Mouse (Mus musculus) heart, postnatal 4 days (tissue): ENCODE data around the gene Tbc1d30. TPM values are rescaled to one million over a fixed set of nuclear protein-coding genes. Genes with fewer than 3 reads are reported as not detected.

Experiments
- DNase-seq: peaks from one replicate; pipeline ENCODE4 v3.0.0; 2021
- total RNA-seq, 2 experiments: library from RNA; stranded (reverse); gene quantifications; 2 replicates each; pipeline ENCODE4 v1.2.3; 2021

Gene Tbc1d30
- total RNA-seq, 2 experiments from 2014 or later: 3.7 to 4.9 TPM

DNA sequence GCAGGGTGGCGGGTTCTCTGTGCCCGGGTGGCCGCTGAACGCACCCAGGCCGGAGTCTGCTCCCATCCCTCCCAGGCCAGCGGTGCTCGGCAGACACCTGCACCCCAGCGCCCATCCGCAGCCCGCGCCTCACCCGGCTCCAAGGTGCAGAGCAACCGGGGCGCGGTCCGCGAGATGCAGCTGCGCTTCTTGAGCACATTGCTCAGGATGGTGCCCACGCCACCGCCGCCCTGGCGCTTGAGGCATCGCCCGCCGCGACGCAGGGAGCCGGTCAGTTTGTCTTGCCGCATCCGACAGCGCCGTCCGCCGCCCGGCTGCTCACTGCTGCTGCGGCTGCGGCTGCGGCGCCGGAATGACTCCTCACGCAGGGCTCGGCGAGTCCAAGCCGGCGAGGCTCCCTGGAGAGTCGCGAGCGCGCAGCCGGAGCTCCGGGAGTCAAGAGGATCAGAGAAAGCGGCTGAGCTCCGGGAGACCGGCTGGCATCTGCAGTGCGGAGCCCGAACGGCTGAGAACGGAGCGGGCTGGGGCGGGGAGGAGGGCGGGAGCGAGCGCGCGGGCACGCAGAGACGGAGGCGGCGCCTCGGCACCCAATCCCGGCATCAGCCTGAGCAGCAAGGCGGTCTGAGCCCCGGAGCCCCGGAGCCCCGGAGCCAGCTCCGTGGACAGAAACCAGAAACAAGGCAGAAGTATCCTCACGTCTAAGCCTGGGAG, 40.4 kb downstream of the Tbc1d30 start:
- DNase-seq: peak; percentile 53

DNA sequence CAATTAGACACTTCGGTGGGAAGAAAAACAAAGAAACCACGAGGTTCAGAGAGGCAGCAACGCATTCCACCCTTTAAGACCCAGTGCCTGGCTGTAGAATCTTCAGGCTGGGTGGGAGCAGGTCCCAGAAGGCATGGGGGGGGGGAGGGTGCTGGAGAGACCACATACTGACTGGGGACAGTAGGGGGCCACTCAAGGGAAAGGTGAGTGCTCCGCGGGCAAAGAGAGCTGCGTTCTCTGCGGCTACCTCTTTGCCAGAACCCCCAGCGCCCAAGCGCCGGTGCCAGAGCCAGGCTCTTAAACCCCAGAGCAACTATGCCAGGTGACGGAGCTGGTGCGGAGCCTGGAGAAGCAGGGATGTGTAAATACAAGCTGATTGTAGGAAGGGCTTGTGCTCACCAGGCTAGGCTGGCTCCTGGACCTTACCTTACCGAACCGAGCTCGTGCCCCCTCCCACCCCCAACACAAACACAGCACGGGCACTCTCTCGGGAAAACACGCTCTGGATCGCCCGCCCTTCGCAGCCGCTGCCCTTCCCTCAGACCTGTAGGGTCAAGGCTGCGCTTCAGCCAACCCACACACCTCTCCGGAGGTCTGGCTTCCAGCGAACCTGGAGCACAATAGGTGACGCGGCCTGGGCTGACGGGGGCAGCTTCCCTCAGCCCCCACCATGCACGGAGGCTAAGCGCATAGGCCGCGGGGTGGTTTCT, 41.1 kb downstream of the Tbc1d30 start:
- no peak for DNase-seq

DNA sequence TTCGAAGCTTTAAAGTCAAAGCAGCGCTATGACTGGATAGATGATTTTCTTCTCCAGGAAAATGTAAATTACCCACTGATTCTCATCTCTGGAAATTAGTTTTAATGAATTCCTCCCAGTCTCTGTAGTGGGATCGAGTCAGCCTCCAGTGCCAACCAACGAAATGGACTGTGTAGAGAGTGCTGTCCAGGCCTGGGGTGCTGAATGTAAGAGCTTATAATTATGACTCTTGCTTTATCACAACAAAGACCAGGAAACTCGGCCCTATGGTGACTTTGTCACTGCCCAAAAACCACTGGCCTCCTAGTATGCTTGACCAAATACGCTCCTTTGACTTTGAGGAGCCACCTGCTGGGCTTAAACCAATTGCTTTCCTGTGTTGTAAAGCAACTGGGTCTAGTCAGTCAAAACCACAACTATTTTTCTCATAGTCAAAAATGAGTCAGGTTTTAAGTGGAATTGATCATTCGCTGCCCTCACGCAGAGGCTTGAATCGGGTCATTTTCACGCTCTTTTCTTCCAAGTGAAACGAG, 41.9 kb downstream of the Tbc1d30 start:
- peak; percentile 24 for DNase-seq

DNA sequence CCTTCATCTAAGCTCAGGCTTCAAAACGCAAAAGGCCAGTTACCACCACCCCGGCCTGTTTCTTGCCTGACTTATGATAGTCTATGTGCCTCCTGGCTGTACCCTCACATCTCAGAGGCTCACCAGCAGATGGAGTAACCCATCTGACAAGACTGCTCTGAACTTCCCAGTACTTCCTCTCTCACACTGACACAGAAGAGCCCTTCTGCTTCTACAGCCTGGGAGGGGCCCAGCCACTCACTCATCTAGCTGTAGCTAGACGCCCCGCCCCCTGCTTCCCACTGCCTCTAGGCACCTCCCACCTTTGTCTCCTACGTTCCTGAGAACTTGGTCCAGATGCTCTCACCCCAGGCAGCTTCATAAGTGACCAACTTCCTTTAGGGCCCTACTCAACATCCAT, 45.6 kb downstream of the Tbc1d30 start:
- peak; percentile 29 for DNase-seq

DNA sequence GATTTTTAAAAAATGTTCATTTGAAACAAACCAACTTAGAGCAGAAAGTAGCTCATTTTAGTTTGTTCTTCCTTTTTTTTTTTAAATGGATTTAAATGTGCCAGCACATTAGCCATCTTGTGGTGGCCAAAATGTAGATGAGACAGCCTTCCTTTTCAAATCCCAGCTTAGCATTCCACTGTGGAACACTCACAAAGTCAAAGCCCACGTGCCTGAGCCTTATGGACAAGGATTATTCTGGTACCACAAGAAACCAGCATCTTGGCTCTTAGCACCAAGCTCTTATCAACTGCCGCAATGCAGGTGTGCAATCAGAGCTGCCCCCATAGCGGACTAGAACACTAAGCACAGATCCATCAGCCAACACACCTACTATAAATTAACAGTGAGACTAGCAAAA, 47.5 kb downstream of the Tbc1d30 start:
- no peak for DNase-seq

DNA sequence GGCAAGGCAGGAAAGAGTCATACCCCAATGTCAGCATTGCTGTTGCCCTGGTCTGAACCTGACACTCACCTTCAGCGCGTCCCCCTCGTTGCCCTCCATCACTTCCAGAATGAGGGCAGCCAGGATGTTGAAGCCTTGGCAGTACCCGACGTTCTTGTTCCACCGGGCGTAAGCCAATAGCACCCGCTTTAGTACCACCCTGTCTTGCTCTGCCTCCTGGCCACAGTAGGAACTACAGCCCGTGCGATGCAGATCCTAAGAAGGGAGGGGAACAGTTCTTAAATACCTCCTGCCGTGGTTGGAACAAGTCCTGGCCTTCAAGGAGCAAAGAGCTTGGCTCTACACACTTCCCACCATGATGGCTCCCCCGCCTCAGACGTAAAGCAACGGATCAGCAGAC, 49.2 kb downstream of the Tbc1d30 start:
- DNase-seq: no peak

DNA sequence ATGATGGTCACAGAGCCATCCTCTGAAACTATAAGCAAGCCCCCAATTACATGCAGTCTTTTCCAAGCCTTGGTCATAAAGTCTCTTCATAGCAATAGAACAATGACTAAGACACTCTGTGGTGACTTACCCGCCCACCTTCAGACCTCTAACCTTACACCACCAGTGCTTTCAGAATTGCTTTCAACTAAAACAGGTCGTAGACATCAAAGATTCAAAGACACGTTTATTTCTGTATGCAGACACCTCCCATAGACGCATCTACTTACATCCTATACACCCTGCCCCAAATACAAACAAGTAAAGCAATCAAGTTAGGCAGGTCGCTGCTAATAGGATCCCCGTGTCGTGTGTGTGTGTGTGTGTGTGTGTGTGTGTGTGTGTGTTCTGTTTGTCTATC, 50.4 kb downstream of the Tbc1d30 start:
- DNase-seq: no peak

DNA sequence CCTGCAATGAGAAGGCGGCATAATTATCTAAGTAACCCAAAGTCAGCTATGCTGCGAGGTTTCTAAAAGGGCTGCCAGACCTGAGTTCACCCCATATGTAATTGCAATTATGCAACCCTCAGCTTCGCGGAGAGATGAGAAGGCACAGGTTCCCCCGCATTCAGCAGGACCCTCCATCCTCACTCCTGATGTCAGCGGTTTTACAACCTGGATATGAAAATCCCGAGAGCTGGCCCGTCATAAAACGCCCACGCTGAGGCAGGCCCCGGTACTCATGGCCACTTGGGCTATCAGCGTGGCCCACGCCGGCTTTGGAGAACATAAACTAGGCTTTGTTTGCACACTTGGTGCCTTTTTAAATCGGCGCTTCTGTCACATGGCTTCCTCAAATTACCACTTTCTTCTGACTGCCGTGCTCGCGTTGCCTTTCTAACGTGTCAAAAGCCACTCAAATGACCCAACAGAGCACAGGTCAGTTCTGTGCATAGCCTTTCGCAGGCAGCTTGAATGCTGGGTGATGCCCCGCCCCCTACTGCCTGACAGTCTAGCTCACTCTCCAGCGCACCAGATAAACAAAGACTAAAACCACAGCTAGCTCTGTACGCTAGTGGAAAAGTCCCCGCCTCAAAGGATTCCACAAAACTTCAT, 53.9 kb downstream of the Tbc1d30 start:
- DNase-seq: peak; percentile 46

DNA sequence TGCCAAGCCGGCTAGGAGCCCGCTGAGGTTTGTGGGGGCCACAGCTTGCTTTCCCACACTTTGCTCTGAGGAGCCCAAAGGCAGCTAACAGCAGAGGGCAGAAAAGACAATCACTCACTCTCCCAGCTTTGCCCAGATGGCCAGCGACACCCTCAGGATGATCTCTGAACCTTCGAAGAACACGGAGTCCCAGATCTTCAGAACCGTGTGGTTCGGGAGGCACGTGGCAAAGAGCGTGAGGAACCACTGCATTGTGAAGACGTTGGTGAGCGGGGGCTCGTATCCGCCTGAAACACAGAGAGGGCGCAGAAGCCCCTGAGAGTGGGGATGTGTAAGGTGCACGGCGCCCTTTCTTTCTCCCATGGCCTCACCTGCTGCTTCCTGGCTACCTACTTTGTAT, 56.6 kb downstream of the Tbc1d30 start:
- no peak for DNase-seq

DNA sequence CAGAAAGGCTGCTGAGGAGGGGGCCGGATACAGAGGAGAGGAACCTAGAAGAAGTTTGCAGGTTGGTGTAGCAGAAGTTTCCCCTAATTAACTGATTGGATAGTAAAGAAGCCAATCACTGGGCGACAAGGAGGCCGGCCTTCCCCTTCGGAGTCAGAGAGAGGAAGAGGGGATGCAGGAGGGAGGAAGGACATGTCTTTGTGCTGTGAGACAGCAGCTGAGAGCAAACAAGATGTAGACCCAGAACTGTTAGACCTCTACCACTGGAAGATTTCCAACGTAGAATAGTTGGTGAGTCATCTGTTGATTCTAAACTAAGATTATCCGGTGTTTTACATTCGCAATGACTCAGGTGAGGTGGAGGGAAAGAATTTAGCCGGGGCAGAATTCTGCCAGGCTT, 57.2 kb downstream of the Tbc1d30 start:
- no peak for DNase-seq

DNA sequence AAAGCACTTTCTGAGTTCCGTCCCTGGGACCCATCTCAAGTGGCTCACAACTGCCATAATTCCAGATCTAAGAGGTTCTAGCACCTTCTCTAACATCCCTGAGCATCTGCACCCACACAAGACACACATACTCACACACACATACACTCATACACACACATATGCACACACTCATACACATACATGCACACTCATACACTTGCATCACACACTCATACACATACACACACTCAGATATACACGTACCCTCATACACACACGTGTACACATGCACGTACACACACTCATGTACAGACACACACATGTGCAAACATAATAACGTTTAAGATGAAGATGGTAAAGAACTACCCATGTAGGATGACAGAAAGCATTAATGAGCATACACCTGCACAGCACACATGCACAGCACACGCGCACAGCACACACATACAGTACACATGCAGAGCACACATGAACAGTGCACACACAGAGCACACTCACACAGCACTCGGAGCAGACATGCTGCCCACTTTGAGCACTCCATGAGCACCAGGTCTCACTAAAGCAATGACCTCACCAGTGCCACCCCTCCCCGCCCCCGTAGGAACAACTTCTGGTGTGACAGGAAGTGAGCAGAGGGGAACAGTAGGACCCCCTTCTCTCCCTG, 59.7 kb downstream of the Tbc1d30 start:
- no peak for DNase-seq

DNA sequence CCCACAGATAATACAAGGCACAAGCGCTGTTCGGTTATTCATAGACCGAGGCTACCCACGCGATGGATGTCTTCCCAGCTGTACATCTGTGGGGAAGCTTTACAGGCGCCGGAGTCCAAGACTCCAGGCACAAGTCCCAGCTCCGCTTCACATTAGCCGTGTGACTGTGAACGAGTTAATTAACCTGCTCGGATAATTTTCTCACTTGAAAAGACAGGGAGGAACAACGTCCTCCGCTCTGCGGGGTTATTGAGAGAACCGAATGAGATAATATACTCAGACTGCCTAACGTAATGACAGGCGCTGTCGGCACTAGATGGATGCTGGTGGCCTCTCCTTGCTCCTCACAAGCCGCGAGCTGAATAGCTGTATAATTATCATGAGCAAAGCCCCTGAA, 60.4 kb downstream of the Tbc1d30 start:
- no peak for DNase-seq

DNA sequence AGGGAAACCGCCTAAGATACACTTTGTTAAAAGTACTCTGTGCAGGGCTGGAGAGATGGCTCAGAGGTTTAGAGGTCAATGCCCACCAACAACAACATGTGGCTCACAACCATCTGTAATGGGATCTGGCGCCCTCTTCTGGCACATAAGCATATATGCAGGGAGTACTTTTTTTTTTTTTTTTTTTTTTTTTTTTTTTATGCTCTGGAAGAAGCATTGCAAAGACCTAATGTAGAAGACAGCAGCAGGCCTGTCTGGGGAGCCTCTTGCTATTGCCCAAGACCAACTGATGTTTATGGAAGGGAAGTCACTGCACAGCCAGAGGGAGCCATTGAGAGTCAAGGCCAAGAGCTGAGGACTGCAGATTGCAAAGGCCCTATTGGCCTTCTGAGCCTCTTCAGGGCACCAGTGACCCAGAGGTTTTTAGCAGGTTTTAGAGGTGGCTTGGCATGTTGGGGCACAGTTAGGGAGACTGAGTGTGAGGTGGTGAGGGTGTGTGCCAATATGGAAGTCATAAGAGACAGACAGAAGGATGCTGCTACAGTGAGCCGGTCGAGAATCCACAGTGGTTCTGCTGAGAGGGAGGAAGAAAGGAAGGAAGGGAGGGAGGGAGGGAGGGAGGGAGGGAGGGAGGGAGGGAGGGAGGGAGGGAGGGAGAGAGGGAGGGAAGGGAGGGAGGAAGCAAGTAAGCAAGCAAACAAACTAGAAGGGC, 61.0 kb downstream of the Tbc1d30 start:
- no peak for DNase-seq

DNA sequence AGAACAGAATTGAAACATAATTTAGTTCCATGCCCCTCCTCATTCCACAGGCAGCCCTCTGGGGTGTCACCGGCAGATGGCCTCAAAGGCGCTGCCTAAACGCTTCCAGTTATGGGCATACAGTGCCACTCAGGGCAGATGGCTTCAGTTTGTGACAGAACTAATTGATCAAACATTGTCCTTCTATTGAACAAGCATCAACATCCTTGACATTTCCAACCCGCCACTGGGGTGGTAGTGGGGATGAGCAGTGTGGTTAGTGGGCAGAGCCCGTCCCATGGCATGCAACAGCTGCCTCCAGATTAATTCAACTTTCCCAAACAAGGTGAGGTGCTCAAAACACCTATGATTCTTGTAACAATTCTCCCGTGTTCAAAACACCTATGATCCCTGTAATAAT, 68.2 kb downstream of the Tbc1d30 start:
- no peak for DNase-seq

DNA sequence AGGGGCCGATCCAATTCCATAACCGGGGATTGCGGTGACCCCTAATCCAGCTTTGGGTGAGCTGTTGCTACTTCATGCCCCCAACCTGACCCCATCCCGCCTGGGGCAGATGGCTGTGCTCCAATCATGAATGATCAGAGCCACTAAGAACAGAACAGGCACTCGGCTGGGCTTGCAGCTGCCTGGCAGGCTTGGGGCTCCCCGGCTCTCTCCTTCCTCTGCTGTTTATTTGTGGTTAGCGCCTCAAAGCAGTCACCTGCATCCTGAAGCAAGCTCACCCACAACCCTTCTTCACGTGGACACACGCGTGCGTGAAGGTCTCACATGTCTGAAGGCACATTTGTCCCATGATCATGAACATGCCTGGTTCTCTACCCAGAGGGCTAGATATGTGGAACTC, 68.6 kb downstream of the Tbc1d30 start:
- DNase-seq: no peak

DNA sequence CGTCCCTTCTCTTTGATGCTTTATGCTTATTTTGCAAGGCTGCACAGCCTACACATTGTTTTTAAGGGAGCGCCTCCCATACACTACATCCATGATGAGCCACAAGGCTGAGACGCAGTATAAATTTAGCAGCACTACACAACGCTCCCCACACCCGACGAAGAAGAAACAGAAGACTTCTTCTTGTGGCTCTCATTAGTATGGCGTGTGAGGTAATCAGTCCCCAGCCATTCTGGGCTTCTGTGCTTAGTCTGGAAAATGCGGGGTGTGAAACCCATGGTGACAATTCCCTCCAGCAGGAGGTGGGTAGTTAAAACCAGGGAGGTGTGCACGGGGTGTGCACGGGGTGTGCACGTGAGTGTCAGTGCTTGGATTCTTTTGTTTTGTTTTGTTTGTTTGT, 70.1 kb downstream of the Tbc1d30 start:
- no peak for DNase-seq

DNA sequence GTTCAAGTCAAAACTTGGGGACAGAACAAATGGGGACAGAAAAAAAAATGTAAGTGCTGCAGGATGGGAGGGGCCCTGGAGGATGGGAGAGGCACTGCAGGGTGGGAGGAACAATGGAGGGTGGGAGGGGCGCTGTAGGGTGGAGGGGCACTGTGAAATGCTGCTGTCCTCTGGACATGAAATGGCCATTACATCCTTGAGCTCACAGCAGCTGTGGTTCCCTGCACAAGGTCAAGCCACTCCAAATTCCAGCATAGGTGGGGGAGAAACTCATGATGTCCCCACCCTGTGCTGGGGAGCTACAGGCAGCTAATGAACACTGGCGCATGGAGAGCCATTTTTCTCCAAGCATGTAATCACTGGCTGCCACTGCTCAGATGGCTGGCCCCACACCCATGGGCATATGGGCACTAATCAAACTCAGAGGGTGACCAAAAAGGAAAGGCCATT, 74.0 kb downstream of the Tbc1d30 start:
- no peak for DNase-seq

DNA sequence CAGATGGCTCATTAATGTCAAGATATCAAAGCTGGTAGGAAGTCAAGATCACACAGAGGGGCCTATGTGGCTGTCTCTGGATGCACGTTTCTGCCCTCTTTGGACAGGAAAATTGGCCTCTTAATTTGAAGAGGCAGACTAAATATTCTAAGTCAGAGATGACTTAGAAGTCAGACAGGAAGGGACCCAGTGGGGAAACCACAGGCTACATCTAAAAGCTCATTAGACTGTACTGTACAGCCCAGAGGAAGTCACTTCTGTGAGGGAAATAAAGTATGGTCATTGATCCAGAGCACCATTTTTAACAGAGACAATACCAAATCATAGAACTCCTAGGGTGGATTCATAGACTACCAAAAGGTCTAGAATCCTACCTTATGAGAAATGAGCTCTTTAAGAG, 76.1 kb downstream of the Tbc1d30 start:
- DNase-seq: no peak

DNA sequence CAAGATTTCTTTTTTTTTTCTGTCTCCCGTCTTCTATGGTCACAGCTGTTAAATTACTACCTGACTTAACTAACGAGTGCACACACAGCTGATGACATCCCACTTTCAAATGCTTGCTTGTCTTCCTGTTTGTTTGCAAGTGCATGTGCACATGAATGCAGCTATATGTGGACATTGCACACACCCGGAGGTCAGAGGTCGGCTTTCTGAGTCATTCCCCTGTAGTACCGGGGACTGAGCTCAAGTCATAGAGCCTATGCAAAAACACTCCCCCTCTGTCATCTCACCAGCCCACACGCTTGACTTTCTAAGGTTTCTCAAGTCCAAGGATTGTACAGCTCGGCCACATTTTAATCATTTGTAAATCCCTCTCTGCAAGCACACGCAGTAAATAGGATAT, 80.1 kb downstream of the Tbc1d30 start:
- DNase-seq: no peak

DNA sequence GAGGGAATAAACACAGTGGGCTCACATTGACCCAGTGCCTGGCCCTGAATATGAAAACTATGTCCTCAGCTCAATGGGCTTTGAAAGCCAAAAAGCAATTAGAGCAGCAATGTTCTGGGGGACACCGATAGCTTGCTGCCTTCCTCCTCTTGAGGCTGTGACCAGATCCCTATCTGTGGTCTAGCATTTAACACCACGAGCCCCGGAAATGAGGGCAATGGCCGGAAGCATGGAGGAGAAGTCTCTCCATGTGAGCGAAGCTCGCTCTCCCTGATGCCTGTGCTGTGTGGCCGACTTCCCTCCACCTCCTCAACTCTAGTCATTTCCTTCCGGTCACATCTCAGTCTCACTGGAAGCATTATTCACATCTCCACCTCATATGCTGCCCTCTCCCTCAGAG, 82.3 kb downstream of the Tbc1d30 start:
- DNase-seq: no peak

DNA sequence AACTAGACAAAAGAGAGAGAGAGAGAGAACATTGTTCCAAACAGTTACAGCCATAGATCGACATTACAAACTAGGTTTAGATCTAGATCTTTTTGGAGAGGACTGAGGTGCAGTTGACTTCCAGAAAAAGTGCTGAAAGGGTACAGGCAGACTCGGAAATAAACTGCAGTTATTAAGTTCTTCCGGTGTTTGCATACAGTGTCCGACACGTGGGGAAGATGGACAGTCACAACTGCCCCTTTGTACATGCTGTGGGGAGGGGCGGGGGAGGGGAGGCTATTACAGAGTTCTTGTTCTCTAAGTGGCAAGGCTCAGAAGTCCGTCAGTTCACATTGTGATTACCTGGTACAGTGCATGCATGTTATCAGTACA, 86.9 kb downstream of the Tbc1d30 start:
- no peak for DNase-seq

DNA sequence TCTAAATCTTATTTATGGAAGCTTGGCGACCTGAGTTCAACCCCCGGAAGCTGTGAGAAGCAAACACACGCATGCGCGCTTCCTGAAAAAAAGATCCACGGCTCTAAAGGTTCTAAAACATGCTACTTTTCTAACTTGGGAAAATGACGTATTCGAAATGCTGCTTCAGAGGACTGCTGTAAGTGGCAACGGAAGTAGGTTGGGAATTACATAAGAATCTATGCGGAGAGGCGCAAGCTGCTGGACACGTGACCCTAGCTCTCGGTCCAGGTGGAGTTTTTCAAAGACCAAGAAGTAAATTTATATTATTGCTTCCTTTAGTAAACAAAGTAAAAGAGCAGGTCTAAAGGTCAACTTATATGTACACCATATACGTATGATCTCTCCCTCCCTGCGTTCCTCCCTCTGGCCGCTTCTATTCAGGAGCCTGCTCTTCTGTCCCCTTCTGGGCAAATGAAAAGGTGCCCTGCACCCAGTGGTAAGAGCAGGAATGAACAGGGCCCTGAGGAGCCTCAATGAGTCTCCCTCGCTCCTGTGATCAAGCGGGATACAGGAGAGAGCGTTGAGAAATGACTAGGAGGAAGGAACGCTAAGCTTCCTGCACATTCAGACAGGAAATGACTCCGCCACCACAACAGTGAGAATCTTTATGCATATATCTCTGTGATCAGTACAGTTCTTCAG, 87.4 kb downstream of the Tbc1d30 start:
- no peak for DNase-seq
